Mouse (Mus musculus): ENCODE results near the gene Hba-a1. TPM values are rescaled to one million over a fixed set of nuclear protein-coding genes. Genes with fewer than 3 reads are reported as not detected.

The Hba-a1 gene
- total and polyA plus RNA-seq, 3 experiments, result 5,353 to 37,215 (median 34,446) TPM

DNA sequence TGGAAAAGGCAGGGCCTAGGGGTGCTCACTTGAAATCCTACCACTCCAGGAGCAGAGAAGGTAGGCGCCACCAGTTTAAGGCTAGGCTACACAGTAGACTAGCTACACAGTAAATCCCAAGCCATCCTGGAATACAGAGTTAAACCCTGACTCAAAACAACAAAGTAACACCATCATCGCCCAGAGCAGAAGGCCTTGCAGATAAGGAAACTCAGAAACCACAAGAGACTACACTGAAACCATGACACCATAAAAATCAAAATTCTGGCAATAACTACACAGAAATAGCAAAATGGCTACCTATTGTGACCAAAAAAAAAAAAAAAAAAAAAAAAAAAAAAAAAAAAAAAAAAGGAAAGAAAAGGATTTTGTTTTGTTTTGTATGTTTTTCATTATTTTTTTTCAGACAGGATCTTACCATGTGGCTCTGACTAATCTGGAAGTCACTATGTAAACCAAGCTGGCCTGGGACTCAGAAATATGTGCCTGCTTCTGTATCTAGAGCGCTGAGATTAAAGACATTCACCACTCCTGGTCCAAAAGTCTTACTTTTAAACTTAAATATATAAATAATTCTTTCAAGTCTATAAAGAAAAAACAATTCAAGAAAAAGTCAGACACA, 18.1 kb upstream of the Hba-a1 start:
- H3K9ac ChIP-seq (ENCODE audit: low read depth, low read length), result no peak overlapping the region
- peaks cover 3% of the 10 kb centered on the region; the same call in 1 of the 2 replicates for H3K36me3 ChIP-seq (ENCODE audit: control insufficient read depth, insufficient read depth, low read length)
- TF ChIP-seq POLR2A (IDR thresholded peaks at IDR 0.05; ENCODE audit: insufficient read depth, low read depth, low read length), result no peak
- no peak for TF ChIP-seq EP300 (IDR thresholded peaks at IDR 0.05; ENCODE audit: insufficient read depth, low read depth, low read length)
- no peak for TF ChIP-seq CTCF (IDR thresholded peaks at IDR 0.05)

DNA sequence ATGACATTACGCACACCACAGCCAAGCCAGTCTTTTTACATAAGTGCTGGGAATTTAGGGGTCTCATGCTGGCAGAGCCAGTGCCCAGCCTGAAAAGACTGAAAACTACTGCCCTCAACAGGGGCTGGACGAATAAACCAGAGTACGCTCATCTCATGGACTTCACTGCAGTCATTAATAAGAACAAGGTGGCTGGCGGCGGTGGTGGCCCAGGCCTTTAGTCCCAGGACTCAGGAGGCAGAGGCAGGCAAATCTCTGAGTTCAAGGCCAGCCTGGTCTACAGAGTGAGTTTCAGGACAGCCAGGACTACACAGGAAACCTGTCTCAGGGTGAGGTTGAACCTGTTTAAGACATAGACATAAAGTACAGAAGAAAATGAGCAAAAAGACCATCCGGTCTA, 17.1 kb upstream of the Hba-a1 start:
- no peak overlapping the region for H3K4me3 ChIP-seq
- no peak overlapping the region for H3K27ac ChIP-seq
- peaks cover 3% of the 10 kb centered on the region; the same call in 1 of the 2 replicates for H3K36me3 ChIP-seq (ENCODE audit: control insufficient read depth, insufficient read depth, low read length)
- intact Hi-C loops (cut with DNase I), result loop anchor here (5.0 kb wide), 1 partner anchor 44 kb away; the partner anchor contains the start of gene Rhbdf1
- no peak overlapping the region for H3K9ac ChIP-seq (ENCODE audit: low read depth, low read length)
- TF ChIP-seq CTCF (IDR thresholded peaks at IDR 0.05), result no peak
- no peak for TF ChIP-seq POLR2A (IDR thresholded peaks at IDR 0.05; ENCODE audit: insufficient read depth, low read depth, low read length)
- TF ChIP-seq EP300 (IDR thresholded peaks at IDR 0.05; ENCODE audit: insufficient read depth, low read depth, low read length), result no peak
- H3K79me2 ChIP-seq (replicated peaks; ENCODE audit: control insufficient read depth, insufficient read depth, low read length), result peaks cover 7% of the 10 kb centered on the region
- WGBS, result 93% methylated on average over 6 of the region's 6 CpGs
- DNase-seq, result no peak
- H3K27me3 ChIP-seq (ENCODE audit: control insufficient read depth, insufficient read depth, low read length), result no peaks in the 10 kb centered on the region
- H3K4me1 ChIP-seq (ENCODE audit: control insufficient read depth, insufficient read depth, low read length), result peaks cover 3% of the 10 kb centered on the region

More for the DNA sequence above, 18.1 kb upstream of the Hba-a1 start:
- peaks cover 7% of the 10 kb centered on the region for H3K79me2 ChIP-seq (replicated peaks; ENCODE audit: control insufficient read depth, insufficient read depth, low read length)
- no peak for DNase-seq
- no peaks in the 10 kb centered on the region for H3K27me3 ChIP-seq (ENCODE audit: control insufficient read depth, insufficient read depth, low read length)
- no peak overlapping the region for H3K4me3 ChIP-seq
- 82% methylated on average over 3 of the region's 3 CpGs for WGBS
- intact Hi-C loops (cut with DNase I), result loop anchor here (5.0 kb wide), 1 partner anchor 43 kb away; the partner anchor contains the start of gene Rhbdf1
- peaks cover 3% of the 10 kb centered on the region for H3K4me1 ChIP-seq (ENCODE audit: control insufficient read depth, insufficient read depth, low read length)
- no peak overlapping the region for H3K27ac ChIP-seq

- Histone ChIP-seq H3K79me2 (replicated peaks; ENCODE audit: control insufficient read depth, insufficient read depth, low read length) (peaks cover 7% of the 10 kb centered on the region), H3K9ac (ENCODE audit: low read depth, low read length) (peak overlapping the region; percentile 95), H3K27me3 (ENCODE audit: control insufficient read depth, insufficient read depth, low read length) (no peaks in the 10 kb centered on the region), H3K4me1 (ENCODE audit: control insufficient read depth, insufficient read depth, low read length) (peaks cover 3% of the 10 kb centered on the region), H3K36me3 (ENCODE audit: control insufficient read depth, insufficient read depth, low read length) (peaks cover 3% of the 10 kb centered on the region; the same call in 1 of the 2 replicates), H3K27ac (peak overlapping the region; percentile 93), H3K4me3 (peak overlapping the region; percentile 81)
- intact Hi-C loops (cut with DNase I), result loop anchor here (5.0 kb wide), 1 partner anchor 44 kb away; the partner anchor contains the start of gene Rhbdf1
- no peak for DNase-seq
- WGBS, result 23% methylated on average over 6 of the region's 6 CpGs
- TF ChIP-seq CTCF (IDR thresholded peaks at IDR 0.05) (no peak), POLR2A (IDR thresholded peaks at IDR 0.05; ENCODE audit: insufficient read depth, low read depth, low read length) (no peak), EP300 (IDR thresholded peaks at IDR 0.05; ENCODE audit: insufficient read depth, low read depth, low read length) (no peak)
Measured at GRCm38 (mm10) chr11:32266776-32267175, 16.5 kb upstream of the Hba-a1 start.

DNA sequence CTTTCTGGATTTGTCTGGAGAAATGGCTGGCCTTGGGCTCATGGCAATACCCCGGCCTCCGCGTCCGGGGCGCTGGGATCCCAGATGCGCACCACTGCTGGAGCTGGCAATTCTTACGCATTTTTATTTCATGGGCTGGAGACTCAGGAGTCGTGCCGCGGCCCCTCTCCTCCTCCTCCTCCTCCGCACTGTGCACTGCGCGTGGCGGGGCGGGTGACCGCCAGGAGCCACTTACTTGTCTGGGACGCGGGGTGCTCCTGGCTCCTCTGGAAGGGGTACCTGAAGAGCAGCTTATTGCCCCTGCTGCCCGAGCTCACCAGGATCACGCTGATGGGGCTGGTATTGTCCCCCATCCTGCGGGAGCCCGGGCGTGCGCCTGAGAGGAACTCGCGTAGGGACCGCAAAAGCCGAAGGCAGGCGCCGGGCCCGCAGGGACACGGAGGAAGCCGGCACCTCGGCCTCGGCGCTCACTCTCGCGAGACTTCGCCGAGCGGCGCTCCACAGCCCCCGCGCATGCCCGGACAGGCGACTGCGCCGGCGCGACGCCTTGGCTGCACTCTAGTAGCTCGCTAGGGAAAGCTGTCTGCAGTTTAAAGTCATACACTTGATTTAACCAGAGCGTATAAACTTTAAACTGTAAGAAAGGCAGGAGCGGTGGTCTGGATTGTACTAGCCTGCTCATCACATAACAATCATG, 16.0 kb upstream of the Hba-a1 start, which contains the start of gene Nprl3:
Nprl3 (minus strand) TSS at position 520 of the 697 bp plus-strand sequence.
- H3K9ac ChIP-seq (ENCODE audit: low read depth, low read length), result peak within 1 kb of the TSS; percentile 95
- peak; percentile 98 for DNase-seq
- peaks cover 3% of the 10 kb centered on the region; the same call in 1 of the 2 replicates for H3K36me3 ChIP-seq (ENCODE audit: control insufficient read depth, insufficient read depth, low read length)
- H3K27me3 ChIP-seq (ENCODE audit: control insufficient read depth, insufficient read depth, low read length), result no peaks in the 10 kb centered on the region
- peak within 1 kb of the TSS; percentile 93 for H3K27ac ChIP-seq
- H3K79me2 ChIP-seq (replicated peaks; ENCODE audit: control insufficient read depth, insufficient read depth, low read length), result peaks cover 7% of the 10 kb centered on the region
- under 1% methylated on average over 54 of the region's 54 CpGs for WGBS
- intact Hi-C loops (cut with DNase I), result loop anchor here (5.0 kb wide), 1 partner anchor 45 kb away; the partner anchor contains the start of gene Rhbdf1
- TF ChIP-seq POLR2A (IDR thresholded peaks at IDR 0.05; ENCODE audit: insufficient read depth, low read depth, low read length) (peak; percentile 91), EP300 (IDR thresholded peaks at IDR 0.05; ENCODE audit: insufficient read depth, low read depth, low read length) (0 out of 2 replicates have a peak, but pooled peaks have one; percentile 42), CTCF (IDR thresholded peaks at IDR 0.05) (peak; percentile 12; the same call in 1 of the 2 replicates)
- peak within 1 kb of the TSS; percentile 81 for H3K4me3 ChIP-seq
- H3K4me1 ChIP-seq (ENCODE audit: control insufficient read depth, insufficient read depth, low read length), result peaks cover 3% of the 10 kb centered on the region

GRCm38 (mm10) chr11:32267964-32268363, 15.3 kb upstream of the Hba-a1 start:
- no peak for TF ChIP-seq CTCF (IDR thresholded peaks at IDR 0.05)
- TF ChIP-seq POLR2A (IDR thresholded peaks at IDR 0.05; ENCODE audit: insufficient read depth, low read depth, low read length), result no peak
- no peak for TF ChIP-seq EP300 (IDR thresholded peaks at IDR 0.05; ENCODE audit: insufficient read depth, low read depth, low read length)
- intact Hi-C loops (cut with DNase I), result loop anchor here (5.0 kb wide), 1 partner anchor 46 kb away; the partner anchor contains the start of gene Rhbdf1
- peak overlapping the region; percentile 81 for H3K4me3 ChIP-seq
- no peak for DNase-seq
- peaks cover 3% of the 10 kb centered on the region for H3K4me1 ChIP-seq (ENCODE audit: control insufficient read depth, insufficient read depth, low read length)
- peak overlapping the region; percentile 49; the same call in 1 of the 2 replicates for H3K9ac ChIP-seq (ENCODE audit: low read depth, low read length)
- peak overlapping the region; percentile 93 for H3K27ac ChIP-seq
- no peaks in the 10 kb centered on the region for H3K27me3 ChIP-seq (ENCODE audit: control insufficient read depth, insufficient read depth, low read length)
- peaks cover 3% of the 10 kb centered on the region; the same call in 1 of the 2 replicates for H3K36me3 ChIP-seq (ENCODE audit: control insufficient read depth, insufficient read depth, low read length)
- WGBS, result 24% methylated on average over 5 of the region's 5 CpGs
- peaks cover 6% of the 10 kb centered on the region for H3K79me2 ChIP-seq (replicated peaks; ENCODE audit: control insufficient read depth, insufficient read depth, low read length)

Data from heart, adult 2 months (tissue).